Mouse (Mus musculus) E14TG2a.4 (cell line): ENCODE results near the gene Dnal4.

Experiments used
- H3K27me3 ChIP-seq: 2 replicates; pipeline ENCODE4 v1.6.1; 2014; ENCODE audit warnings: low read length, control low read depth; ENCODE audit not compliant: insufficient read depth
- H3K36me3 ChIP-seq: 2 replicates; pipeline ENCODE4 v1.6.1; 2014; ENCODE audit warnings: low read length, control low read depth; ENCODE audit not compliant: insufficient read depth
- H3K4me1 ChIP-seq: replicated peaks from 2 replicates; pipeline ENCODE4 v1.6.1; 2014; ENCODE audit warnings: low read depth, low read length, control low read depth
- H3K4me3 ChIP-seq: replicated peaks from 2 replicates; pipeline ENCODE4 v1.5.1; 2014; ENCODE audit warnings: mild to moderate bottlenecking, low read length
- H3K9me3 ChIP-seq: 2 replicates; pipeline ENCODE4 v1.6.1; 2014; ENCODE audit warnings: low read length, control low read depth
- CTCF ChIP-seq: conservative IDR thresholded peaks from 2 replicates; pipeline ENCODE4 v1.5.1; 2014; ENCODE audit warnings: low read length
- NANOG ChIP-seq: IDR thresholded peaks from 2 replicates; pipeline ENCODE4 v1.6.1; 2014; ENCODE audit warnings: borderline replicate concordance, low read length, mixed read lengths
- POU5F1 ChIP-seq: IDR thresholded peaks from 2 replicates; pipeline ENCODE4 v1.6.1; 2014; ENCODE audit warnings: low read length, borderline replicate concordance

The Dnal4 gene

DNA sequence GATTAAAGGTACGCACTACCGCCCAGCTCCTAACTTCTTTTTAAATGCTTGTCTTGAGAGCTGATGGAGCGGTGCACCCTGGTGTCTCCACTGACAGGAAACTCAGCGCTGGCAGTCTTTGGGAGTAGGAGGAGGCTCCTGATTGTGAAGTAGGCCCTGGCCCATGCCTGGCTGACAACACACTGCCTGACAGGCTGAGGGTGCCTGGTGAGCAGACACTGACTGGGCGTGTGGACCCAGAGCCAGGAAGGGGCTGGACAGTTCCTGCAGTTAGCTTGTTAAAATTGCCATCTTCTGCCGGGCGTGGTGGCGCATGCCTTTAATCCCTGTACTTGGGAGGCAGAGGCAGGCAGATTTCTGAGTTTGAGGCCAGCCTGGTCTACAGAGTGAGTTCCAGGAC, 27.4 kb downstream of the Dnal4 start:
- TF ChIP-seq POU5F1 (no peak), CTCF (no peak), NANOG (no peak)

DNA sequence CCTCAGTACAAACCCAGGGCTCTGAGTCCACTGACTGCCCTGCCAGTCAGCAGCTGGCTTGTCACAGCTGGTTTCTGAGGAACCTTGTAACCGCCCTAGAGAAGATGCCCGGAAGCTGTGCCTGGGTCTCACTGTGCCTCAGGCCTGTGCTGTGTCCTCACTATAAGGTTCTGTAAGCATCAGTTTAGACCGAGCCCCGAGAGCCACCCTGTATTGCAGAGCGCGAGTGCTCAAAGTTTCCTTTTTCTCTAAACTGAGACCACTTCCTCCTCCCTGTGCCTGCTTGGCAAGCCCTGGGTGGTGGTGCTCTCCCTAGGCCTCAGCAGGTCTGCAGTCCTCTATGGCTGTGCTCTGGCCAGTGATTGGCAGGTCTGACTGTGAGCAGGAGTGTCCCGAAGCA, 28.5 kb downstream of the Dnal4 start:
- H3K36me3 ChIP-seq, result no peaks in the 10 kb centered on the region
- no peak for TF ChIP-seq NANOG
- no peak for TF ChIP-seq POU5F1
- TF ChIP-seq CTCF, result no peak
- H3K9me3 ChIP-seq, result no peaks in the 10 kb centered on the region
- no peaks in the 10 kb centered on the region; the same call in 1 of the 2 replicates for H3K27me3 ChIP-seq
- H3K4me1 ChIP-seq, result peaks cover 76% of the 10 kb centered on the region
- no peak overlapping the region; the same call in 1 of the 2 replicates for H3K4me3 ChIP-seq

More for the DNA sequence above, 27.4 kb downstream of the Dnal4 start:
- no peak overlapping the region for H3K4me3 ChIP-seq
- H3K27me3 ChIP-seq, result no peaks in the 10 kb centered on the region; the same call in 1 of the 2 replicates
- H3K36me3 ChIP-seq, result no peaks in the 10 kb centered on the region
- no peaks in the 10 kb centered on the region for H3K9me3 ChIP-seq
- H3K4me1 ChIP-seq, result peaks cover 65% of the 10 kb centered on the region

DNA sequence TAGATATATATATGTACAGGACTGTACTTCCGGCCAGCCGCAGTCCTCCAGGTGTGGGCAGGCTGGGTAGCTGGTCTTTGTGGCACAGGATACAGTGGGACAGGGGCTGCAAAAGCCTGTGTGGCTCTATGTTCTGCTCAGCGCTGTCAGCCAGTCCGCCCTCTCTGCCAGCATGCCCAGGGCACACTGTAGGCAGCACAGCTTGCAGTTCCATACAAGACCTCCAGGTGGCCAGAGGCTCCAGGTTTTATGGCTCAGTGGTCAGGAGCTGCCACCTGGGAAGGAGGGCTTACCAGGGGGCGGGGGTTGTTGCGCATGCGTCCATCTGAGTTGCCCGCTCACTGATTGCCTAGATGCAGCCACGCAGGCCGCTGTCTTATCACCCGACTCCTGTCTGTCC, 29.7 kb downstream of the Dnal4 start:
- Histone ChIP-seq H3K27me3 (no peaks in the 10 kb centered on the region), H3K4me3 (peak overlapping the region; percentile 70), H3K4me1 (peaks cover 73% of the 10 kb centered on the region), H3K36me3 (no peaks in the 10 kb centered on the region), H3K9me3 (no peaks in the 10 kb centered on the region)
- peak; percentile 95 for TF ChIP-seq CTCF
- no peak for TF ChIP-seq POU5F1

DNA sequence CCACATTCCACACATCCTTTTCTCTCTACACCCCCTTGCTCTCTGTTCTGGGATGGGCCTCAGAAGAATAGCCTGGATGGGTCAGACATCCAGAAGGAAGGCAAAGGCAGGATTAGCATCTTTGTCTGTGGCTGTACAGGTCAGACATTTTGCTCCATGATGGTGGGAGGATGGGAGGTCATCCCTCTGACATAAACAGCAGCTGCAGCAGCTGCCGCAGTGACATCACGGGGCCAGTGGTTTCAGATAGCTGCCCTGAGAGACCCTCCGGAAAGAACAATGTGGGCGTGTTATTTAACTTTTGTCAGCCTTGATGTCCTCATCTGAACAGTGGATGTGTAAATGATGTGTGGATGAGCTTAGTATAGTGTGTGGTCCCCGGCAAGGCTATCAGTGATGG, 31.8 kb downstream of the Dnal4 start:
- TF ChIP-seq POU5F1 (no peak), CTCF (no peak), NANOG (no peak)
- H3K27me3 ChIP-seq, result peaks cover 5% of the 10 kb centered on the region; the same call in 1 of the 2 replicates
- H3K4me3 ChIP-seq, result 0 out of 2 replicates have a peak overlapping the region, but pooled peaks have one; percentile 48
- H3K4me1 ChIP-seq, result peaks cover 70% of the 10 kb centered on the region
- no peaks in the 10 kb centered on the region for H3K36me3 ChIP-seq
- no peaks in the 10 kb centered on the region for H3K9me3 ChIP-seq

DNA sequence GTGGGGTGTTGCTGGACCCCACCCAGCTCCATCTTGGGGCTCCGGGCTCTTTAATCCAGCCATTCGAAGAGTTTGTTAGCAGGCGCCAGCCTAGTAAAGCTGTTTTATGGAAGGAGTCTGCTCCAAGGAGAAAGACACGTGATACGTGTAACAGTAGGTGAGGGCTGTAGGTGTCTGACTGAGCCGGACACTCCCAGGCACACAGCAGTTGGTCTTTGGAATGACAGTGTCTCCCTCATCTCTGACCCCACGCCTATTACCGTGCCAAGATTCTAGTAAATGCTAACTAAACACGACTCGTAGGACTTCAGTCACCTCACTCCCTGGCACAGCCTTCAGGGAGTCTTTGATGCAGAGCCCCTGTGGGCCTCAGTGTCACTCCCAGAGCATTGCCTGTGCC, 32.3 kb downstream of the Dnal4 start:
- Histone ChIP-seq H3K9me3 (no peaks in the 10 kb centered on the region), H3K4me3 (peak overlapping the region; percentile 48; the same call in 1 of the 2 replicates)

DNA sequence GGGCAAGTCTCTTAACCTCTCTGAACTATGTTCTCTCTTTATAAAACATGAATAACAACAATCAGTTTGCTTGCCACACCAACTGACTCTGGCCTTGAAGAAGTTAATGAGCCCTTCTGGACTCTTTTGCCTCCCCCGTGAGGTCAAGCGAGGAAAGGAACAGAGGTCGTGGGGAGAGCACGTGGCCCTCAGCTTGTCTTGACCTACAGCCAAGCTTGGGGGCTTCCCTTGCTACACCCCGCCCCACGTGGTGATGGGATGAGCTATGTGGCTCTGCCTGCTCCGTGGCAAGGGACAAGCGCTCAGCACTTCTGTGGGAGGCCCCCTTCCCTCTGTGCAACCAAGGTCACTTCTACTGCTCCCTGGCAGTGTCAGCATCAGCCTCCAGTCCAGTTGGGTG, 32.9 kb downstream of the Dnal4 start:
- Histone ChIP-seq H3K4me1 (peaks cover 65% of the 10 kb centered on the region), H3K4me3 (peak overlapping the region; percentile 48; the same call in 1 of the 2 replicates), H3K36me3 (peaks cover 1% of the 10 kb centered on the region; the same call in 1 of the 2 replicates), H3K27me3 (peaks cover 5% of the 10 kb centered on the region; the same call in 1 of the 2 replicates), H3K9me3 (no peaks in the 10 kb centered on the region)
- TF ChIP-seq CTCF, result no peak
- no peak for TF ChIP-seq POU5F1
- peak; percentile 8; the same call in 1 of the 2 replicates for TF ChIP-seq NANOG

More for the DNA sequence above, 32.3 kb downstream of the Dnal4 start:
- Histone ChIP-seq H3K27me3 (peaks cover 5% of the 10 kb centered on the region; the same call in 1 of the 2 replicates), H3K4me1 (peaks cover 69% of the 10 kb centered on the region), H3K36me3 (no peaks in the 10 kb centered on the region)
- TF ChIP-seq NANOG, result no peak
- no peak for TF ChIP-seq CTCF
- no peak for TF ChIP-seq POU5F1

DNA sequence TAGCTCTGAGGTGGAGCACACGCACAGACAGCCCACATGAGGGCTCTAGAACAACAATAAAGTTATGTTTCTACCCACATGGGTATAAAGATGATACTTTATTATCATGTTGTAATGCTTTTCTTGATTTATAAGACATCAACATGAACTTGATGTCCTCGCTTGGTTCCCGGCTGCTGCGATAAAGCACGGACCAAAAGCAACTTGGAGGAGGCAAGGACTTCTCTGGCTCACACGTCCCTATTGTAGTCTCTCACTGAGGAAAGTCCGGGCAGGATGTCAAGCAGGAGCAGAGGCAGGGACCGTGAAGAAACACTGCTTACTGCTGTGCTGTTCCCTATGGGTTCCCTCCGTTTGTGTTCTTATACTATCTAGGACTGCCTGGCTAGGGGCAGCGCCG, 33.6 kb downstream of the Dnal4 start:
- no peaks in the 10 kb centered on the region for H3K9me3 ChIP-seq
- H3K4me3 ChIP-seq, result no peak overlapping the region
- H3K36me3 ChIP-seq, result peaks cover 9% of the 10 kb centered on the region
- peaks cover 5% of the 10 kb centered on the region; the same call in 1 of the 2 replicates for H3K27me3 ChIP-seq
- peaks cover 66% of the 10 kb centered on the region for H3K4me1 ChIP-seq
- TF ChIP-seq NANOG (no peak), CTCF (no peak), POU5F1 (no peak)

DNA sequence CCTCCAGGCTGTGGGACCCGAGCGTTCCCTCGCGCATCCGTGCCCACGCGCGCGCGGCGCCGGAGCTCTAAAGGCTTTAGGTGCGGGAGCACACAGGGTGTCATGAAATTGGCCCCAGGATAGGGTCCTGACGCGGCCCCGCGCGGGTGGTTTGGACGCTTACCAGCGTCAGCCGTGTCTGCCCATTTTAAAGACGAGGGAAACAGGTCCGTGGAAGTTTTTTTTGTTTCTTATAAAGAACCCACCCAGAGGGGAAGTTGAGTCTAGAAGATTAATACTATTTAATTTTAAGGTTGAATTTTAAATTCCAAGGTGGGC, 35.0 kb downstream of the Dnal4 start:
- peaks cover 21% of the 10 kb centered on the region for H3K36me3 ChIP-seq
- TF ChIP-seq NANOG (no peak), POU5F1 (no peak), CTCF (no peak)
- H3K4me3 ChIP-seq, result peak overlapping the region; percentile 93
- no peaks in the 10 kb centered on the region for H3K9me3 ChIP-seq
- peaks cover 5% of the 10 kb centered on the region; the same call in 1 of the 2 replicates for H3K27me3 ChIP-seq
- H3K4me1 ChIP-seq, result peaks cover 63% of the 10 kb centered on the region
